Mouse (Mus musculus) megakaryocyte progenitor cell, adult 5-6 weeks (primary cell): ENCODE results near the gene Rnf44. TPM values are rescaled to one million over a fixed set of nuclear protein-coding genes. Genes with fewer than 3 reads are reported as not detected.

Source experiments
- total RNA-seq, 2 experiments: library from RNA; stranded (forward) in 1 of 2; stranded (reverse) in 1 of 2; fragments of 157-497, 149-512 nt in 1 of 2; fragments of 200-1000 nt in 1 of 2; gene quantifications; 2 replicates each; pipeline versions ENCODE4 v1.2.3 to v1.2.4; 2015 to 2017

Gene Rnf44
- total RNA-seq, 2 experiments from 2014 or later, result 16.8 to 47.2 TPM

Other genes starting within 250 kb of the Rnf44 start
- gene Thoc3, start 225.1 kb downstream of the Rnf44 start, total RNA-seq (2015), result 24.8 and 25.9 TPM in 2 replicates
- gene Thoc3, start 225.1 kb downstream of the Rnf44 start, total RNA-seq (2017), result 40.3 and 47.1 TPM in 2 replicates
- gene Simc1, start 190.1 kb downstream of the Rnf44 start, total RNA-seq (2015), result 13.6 and 22.0 TPM in 2 replicates
- 4.0 and 7.0 TPM in 2 replicates for gene Simc1, start 190.1 kb downstream of the Rnf44 start, total RNA-seq (2017)
- 56.2 and 56.5 TPM in 2 replicates for gene 4833439L19Rik, start 128.5 kb downstream of the Rnf44 start, total RNA-seq (2015)
- gene 4833439L19Rik, start 128.5 kb downstream of the Rnf44 start, total RNA-seq (2017), result 30.0 and 37.5 TPM in 2 replicates
- gene Arl10, start 118.9 kb downstream of the Rnf44 start, total RNA-seq (2015), result 9.7 and 15.7 TPM in 2 replicates
- 9.5 and 14.0 TPM in 2 replicates for gene Arl10, start 118.9 kb downstream of the Rnf44 start, total RNA-seq (2017)
- 54.2 and 59.3 TPM in 2 replicates for gene Nop16, start 103.8 kb downstream of the Rnf44 start, total RNA-seq (2015)
- gene Nop16, start 103.8 kb downstream of the Rnf44 start, total RNA-seq (2017), result 69.7 and 104 TPM in 2 replicates
- gene Higd2a, start 103.7 kb downstream of the Rnf44 start, total RNA-seq (2015), result 101 and 120 TPM in 2 replicates
- gene Higd2a, start 103.7 kb downstream of the Rnf44 start, total RNA-seq (2017), result 51.6 and 87.6 TPM in 2 replicates
- 4.2 and 6.1 TPM in 2 replicates for gene Cltb, start 82.6 kb downstream of the Rnf44 start, total RNA-seq (2015)
- gene Cltb, start 82.6 kb downstream of the Rnf44 start, total RNA-seq (2017), result 11.0 and 13.1 TPM in 2 replicates
- gene Faf2, start 72.1 kb downstream of the Rnf44 start, total RNA-seq (2015), result 40.8 and 43.9 TPM in 2 replicates
- 37.4 and 38.6 TPM in 2 replicates for gene Faf2, start 72.1 kb downstream of the Rnf44 start, total RNA-seq (2017)
- not detected in 2 replicates for gene Cdhr2, start 7.6 kb upstream of the Rnf44 start, total RNA-seq (2015)
- gene Cdhr2, start 7.6 kb upstream of the Rnf44 start, total RNA-seq (2017), result not detected in 2 replicates
- not detected in 2 replicates for gene Gprin1, start 56.0 kb upstream of the Rnf44 start, total RNA-seq (2015)
- not detected in 2 replicates for gene Gprin1, start 56.0 kb upstream of the Rnf44 start, total RNA-seq (2017)
- gene Sncb, start 72.7 kb upstream of the Rnf44 start, total RNA-seq (2015), result not detected in 2 replicates
- not detected in 2 replicates for gene Sncb, start 72.7 kb upstream of the Rnf44 start, total RNA-seq (2017)
- not detected in 2 replicates for gene Eif4e1b, start 90.1 kb upstream of the Rnf44 start, total RNA-seq (2015)
- gene Eif4e1b, start 90.1 kb upstream of the Rnf44 start, total RNA-seq (2017), result not detected in 2 replicates
- gene Tspan17, start 95.5 kb upstream of the Rnf44 start, total RNA-seq (2015), result 0.30 and 0.73 TPM in 2 replicates
- 0.71 and 3.0 TPM in 2 replicates for gene Tspan17, start 95.5 kb upstream of the Rnf44 start, total RNA-seq (2017)